Mouse (Mus musculus) neural tube, embryonic 13.5 days (tissue): ENCODE measurements around the gene Pramel1. TPM values are rescaled to one million over a fixed set of nuclear protein-coding genes. Genes with fewer than 3 reads are reported as not detected.
"Not testable (repeated sequence)": the region's sequence is repeated elsewhere in the genome, so short reads cannot be mapped to it uniquely, and the experiment has no call there.

Experiments
- ATAC-seq: fragments of 200-750 bp; cut with Nextera tagmentation; 2 replicates; pipeline ENCODE4 v1.8.0; 2017; ENCODE audit warnings: low read depth, mild to moderate bottlenecking, moderate TSS enrichment, moderate library complexity
- H3K27ac ChIP-seq: fragments of 300-500 bp; sonication (generic); replicated peaks from 2 replicates; pipeline ENCODE4 v1.5.1; 2015; ENCODE audit warnings: moderate library complexity, mild to moderate bottlenecking, inconsistent platforms
- H3K27me3 ChIP-seq: fragments of 300-500 bp; sonication (generic); 2 replicates; pipeline ENCODE4 v1.6.1; 2015; ENCODE audit warnings: mild to moderate bottlenecking, inconsistent platforms
- H3K36me3 ChIP-seq: fragments of 300-500 bp; sonication (generic); 2 replicates; pipeline ENCODE4 v1.6.1; 2015; ENCODE audit warnings: mild to moderate bottlenecking, inconsistent platforms
- H3K4me1 ChIP-seq: fragments of 300-500 bp; sonication (generic); replicated peaks from 2 replicates; pipeline ENCODE4 v1.6.1; 2015; ENCODE audit warnings: inconsistent platforms
- H3K4me2 ChIP-seq: fragments of 300-500 bp; sonication (generic); 2 replicates; pipeline ENCODE4 v1.6.1; 2015; ENCODE audit warnings: inconsistent platforms, mild to moderate bottlenecking, moderate library complexity
- H3K4me3 ChIP-seq: fragments of 300-500 bp; sonication (generic); 2 replicates; pipeline ENCODE4 v1.5.1; 2015; ENCODE audit warnings: mild to moderate bottlenecking, inconsistent platforms
- H3K9ac ChIP-seq: fragments of 300-500 bp; sonication (generic); 2 replicates; pipeline ENCODE4 v1.6.1; 2015; ENCODE audit warnings: moderate library complexity, mild to moderate bottlenecking, inconsistent platforms
- H3K9me3 ChIP-seq: fragments of 300-500 bp; sonication (generic); 2 replicates; pipeline ENCODE4 v1.6.1; 2016; ENCODE audit warnings: inconsistent platforms
- WGBS: fragments of 180-500 bp; shearing (Covaris S2); methylation state at CpG from one replicate; pipeline ENCODE4 v1.1.7; 2015; 5-methylcytosine and 5-hydroxymethylcytosine counted together
- polyA plus RNA-seq: library from polyadenylated mRNA; unstranded; fragments of >200 nt; fragmentation: Nextera tagmentation; extraction: Ambion mirVana; gene quantifications from 2 replicates; pipeline ENCODE4 v1.2.1, GENCODE M21; 2015

The Pramel1 gene
- polyA plus RNA-seq, 1 experiment from 2014 or later: not detected

DNA sequence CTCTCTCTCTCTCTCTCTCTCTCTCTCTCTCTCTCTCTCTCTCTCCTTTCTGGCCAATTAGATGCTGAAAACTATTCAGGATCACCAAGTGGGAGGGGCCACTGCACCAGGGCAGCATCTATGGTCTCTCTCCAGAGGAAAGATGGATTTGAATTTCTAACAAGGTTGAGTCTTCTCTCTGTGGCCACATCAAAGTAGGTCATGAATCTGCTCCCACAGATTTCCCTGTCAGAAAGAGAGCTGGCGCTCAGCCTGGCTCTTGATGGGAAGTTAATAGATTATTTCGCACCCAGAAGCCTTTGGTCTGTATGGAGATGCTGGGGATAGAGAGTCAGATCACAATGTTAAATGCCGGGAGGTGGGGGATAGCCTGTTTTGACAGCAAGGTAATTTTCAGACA is 12.1 kb upstream of the Pramel1 start:
- no peaks in the 10 kb centered on the region for H3K36me3 ChIP-seq
- 0 out of 2 replicates have a peak overlapping the region, but pooled peaks have one; percentile 0 for H3K9ac ChIP-seq
- no peaks in the 10 kb centered on the region for H3K27me3 ChIP-seq
- H3K27ac ChIP-seq: no peak overlapping the region
- H3K4me2 ChIP-seq: no peak overlapping the region
- WGBS: 55% methylated on average over 3 of the region's 3 CpGs
- peaks cover 16% of the 10 kb centered on the region for H3K4me1 ChIP-seq
- H3K9me3 ChIP-seq: no peaks in the 10 kb centered on the region
- no peak for ATAC-seq
- H3K4me3 ChIP-seq: no peak overlapping the region

DNA sequence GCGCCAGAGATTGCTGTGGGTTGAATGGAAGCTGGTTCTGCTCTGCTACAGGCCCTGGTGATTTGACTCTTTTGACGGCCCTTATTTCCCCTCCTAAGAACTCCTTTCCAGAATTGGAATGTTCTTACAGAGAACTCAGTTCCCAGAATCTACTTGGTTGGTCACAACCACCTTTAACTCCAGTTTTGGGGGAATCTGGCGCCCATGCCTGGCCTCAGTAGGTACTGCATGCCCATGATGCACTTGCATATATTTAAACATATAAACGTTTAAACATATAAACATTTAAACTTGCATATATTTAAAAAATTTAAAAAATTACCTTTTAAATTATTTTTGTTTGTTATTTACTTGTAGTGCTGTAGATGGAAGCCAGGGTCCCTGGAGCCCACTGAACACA is 10.6 kb upstream of the Pramel1 start:
- Histone ChIP-seq H3K27me3 (no peaks in the 10 kb centered on the region), H3K4me1 (peaks cover 16% of the 10 kb centered on the region), H3K9ac (no peak overlapping the region), H3K36me3 (no peaks in the 10 kb centered on the region), H3K4me2 (no peak overlapping the region), H3K27ac (no peak overlapping the region), H3K9me3 (no peaks in the 10 kb centered on the region), H3K4me3 (no peak overlapping the region)
- ATAC-seq: no peak
- WGBS: 47% methylated on average over 4 of the region's 4 CpGs

DNA sequence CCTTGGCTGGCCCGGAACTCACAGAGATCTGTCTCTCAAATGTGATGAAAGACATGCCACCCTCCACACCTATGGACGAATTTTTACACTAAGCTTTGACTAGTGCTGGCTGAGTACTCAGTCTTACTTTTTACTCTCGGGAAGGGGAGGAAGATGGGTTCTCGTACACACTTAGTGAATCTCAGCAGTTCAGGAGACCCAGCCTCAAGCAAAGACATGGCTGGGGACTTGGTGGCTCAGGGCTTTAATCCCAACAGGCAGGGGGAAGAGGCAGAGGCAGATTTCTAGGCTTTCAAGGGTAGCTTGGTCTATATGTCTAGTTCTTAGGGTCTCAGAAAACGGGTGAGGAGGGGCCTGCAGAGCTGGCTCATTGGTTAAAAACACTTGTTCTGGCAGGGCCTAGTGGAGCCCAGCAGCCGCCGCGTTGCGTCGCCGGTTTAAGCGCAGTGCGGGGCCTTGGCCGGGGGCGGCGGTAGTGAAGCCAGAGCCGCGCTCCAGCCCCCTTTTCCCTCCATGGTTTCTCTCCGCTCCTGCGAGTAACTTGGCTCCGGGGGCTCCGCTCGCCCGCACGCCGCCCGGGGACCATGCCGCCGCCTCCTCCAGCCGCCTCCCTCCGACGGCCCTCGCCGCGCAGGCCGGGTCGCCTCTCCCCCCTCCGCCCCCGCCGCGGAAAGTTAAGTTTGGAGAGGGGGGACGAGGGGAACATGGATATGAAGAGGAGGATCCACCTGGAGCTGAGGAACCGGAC is 5.1 kb upstream of the Pramel1 start:
- peak; percentile 88 for ATAC-seq
- Histone ChIP-seq H3K36me3 (no peaks in the 10 kb centered on the region), H3K9me3 (no peaks in the 10 kb centered on the region), H3K9ac (peak overlapping the region; percentile 60), H3K27me3 (no peaks in the 10 kb centered on the region), H3K4me3 (peak overlapping the region; percentile 38), H3K4me2 (peak overlapping the region; percentile 57), H3K4me1 (no peaks in the 10 kb centered on the region), H3K27ac (no peak overlapping the region)
- WGBS: 9% methylated on average over 37 of the region's 43 CpGs

DNA sequence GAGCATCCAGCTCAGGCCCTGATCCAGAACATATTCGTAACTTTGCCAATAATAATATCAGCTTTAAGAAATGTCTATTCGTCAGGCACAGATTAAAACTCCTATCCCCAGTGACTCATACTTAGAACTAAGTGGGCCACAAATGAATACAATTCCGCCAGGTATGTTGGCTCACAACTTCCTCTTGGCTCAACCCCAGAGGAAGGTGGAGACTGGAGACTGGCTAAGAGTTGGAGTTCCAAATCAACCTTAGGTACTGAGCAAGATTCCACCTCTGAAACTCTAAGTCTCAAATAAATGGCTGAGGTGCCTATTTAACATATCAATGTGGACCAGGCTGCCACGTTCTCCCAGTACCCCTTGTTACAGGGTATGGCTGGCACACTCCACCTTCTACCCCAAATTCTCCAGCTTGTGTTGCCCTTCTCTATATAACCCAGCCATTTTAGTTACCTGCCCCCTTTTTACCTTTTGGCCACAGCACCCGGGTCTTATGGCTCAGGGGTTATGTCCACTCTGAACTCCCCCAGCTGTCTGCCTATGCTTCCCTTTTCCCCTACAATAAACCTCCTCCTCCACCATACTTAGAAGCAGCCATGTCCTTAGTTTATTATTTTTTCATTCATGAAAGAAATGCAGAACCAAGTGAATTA is 17.5 kb downstream of the Pramel1 start:
- H3K4me3 ChIP-seq: peak overlapping the region; percentile 58
- peaks cover 26% of the 10 kb centered on the region for H3K36me3 ChIP-seq
- H3K27ac ChIP-seq: peak overlapping the region; percentile 93
- 0 out of 2 replicates have a peak, but pooled peaks cover 12% of the 10 kb centered on the region for H3K9me3 ChIP-seq
- H3K4me1 ChIP-seq: peaks cover 6% of the 10 kb centered on the region
- WGBS: 66% methylated on average over 5 of the region's 5 CpGs
- ATAC-seq: peak; percentile 21
- H3K9ac ChIP-seq: peak overlapping the region; percentile 70
- peak overlapping the region; percentile 62 for H3K4me2 ChIP-seq
- H3K27me3 ChIP-seq: no peaks in the 10 kb centered on the region

DNA sequence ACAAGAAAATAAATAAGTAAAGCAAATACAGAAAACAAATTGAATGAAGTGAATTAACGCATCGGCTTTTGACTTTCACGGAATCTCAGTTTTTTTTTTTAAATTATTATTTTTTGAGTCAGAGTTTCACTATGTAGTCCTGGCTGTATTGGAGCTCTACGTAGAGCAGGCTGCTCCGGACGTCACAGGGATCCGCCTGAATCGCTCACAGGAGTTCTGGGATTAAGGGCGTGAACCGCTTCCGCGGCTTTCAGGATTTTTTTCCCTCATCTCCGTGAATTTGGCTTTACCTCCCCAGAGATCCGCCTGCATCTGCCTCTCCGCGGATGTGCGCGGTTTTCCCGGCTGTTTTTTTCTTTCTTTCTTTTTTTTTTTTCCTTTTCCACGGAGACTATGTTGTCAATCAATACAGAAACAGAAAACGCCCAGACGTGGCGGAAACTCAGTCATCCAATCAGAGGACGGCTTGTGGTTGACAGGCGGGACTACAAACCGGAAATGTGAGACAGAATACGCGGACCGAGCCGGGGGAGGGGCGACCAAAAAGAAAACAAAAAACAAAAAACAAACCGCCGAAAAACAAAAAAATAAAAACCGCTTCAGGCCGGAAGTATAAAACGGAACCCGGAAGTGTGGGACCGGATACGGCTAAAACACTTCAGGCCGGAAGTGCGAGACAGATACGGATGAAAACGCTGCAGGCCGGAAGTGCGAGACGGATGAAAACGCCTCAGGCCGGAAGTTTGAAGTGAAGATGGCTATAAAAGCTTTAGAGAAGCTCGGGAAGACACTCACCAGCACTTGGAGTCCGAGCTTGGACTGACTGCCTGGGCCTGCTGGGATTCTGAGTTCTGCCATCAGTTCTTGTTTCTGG is 18.2 kb downstream of the Pramel1 start, which contains the start of gene Pramef8:
Gene Pramef8, plus strand, starts transcription at position 208 of the 874 bp plus-strand sequence.
- H3K36me3 ChIP-seq: peaks cover 34% of the 10 kb centered on the region
- H3K4me3 ChIP-seq: peak within 1 kb of the TSS; percentile 58
- peak; percentile 92 for ATAC-seq
- 0 out of 2 replicates have a peak, but pooled peaks cover 12% of the 10 kb centered on the region for H3K9me3 ChIP-seq
- peaks cover 6% of the 10 kb centered on the region for H3K4me1 ChIP-seq
- no peaks in the 10 kb centered on the region for H3K27me3 ChIP-seq
- peak within 1 kb of the TSS; percentile 70 for H3K9ac ChIP-seq
- peak within 1 kb of the TSS; percentile 62 for H3K4me2 ChIP-seq
- under 1% methylated on average over 50 of the region's 50 CpGs for WGBS
- H3K27ac ChIP-seq: peak within 1 kb of the TSS; percentile 93

DNA sequence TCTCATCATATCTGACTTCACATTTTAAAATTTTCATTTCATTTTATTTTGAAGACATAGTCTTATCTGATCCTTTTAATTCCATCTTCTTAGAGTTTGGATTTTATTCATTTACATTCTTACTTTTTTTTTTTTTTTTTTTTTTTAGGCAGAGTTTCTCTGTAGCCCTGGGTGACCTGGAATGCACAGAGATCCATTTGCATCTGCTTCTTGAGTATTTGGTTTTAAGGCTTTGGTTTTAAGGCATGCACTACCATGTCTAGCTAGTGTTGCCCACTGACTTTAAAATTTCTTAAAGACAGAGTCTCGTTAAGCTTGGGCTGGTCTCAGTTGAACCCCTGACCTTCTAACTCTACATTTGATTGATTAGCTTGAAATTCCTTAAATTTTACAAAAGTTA is 19.4 kb downstream of the Pramel1 start:
- WGBS: 97% methylated on average over 1 of the region's 1 CpGs
- Histone ChIP-seq H3K27me3 (no peaks in the 10 kb centered on the region), H3K4me1 (peaks cover 10% of the 10 kb centered on the region), H3K4me2 (peak overlapping the region; percentile 60), H3K9ac (no peak overlapping the region), H3K27ac (no peak overlapping the region), H3K9me3 (0 out of 2 replicates have a peak, but pooled peaks cover 12% of the 10 kb centered on the region), H3K36me3 (peaks cover 46% of the 10 kb centered on the region), H3K4me3 (no peak overlapping the region)
- ATAC-seq: no peak

DNA sequence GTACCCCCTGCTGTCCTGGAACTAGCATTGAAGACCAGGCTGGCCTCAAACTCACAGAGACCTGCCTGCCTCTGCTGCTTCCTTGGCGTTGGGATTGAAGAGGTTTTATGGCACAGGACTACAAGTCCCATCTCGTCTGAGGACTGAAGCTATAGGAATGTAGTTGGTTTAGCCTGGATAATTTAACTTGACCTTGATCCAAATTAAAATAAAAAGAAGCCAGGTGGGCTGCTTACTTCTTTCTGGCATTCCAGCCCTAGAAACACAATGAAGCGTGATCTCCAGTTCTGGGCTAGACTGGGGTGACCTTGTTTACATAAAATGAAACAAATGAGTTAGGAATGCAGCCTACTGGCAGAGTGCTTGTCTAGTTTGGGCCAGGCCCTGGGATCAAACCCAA is 19.9 kb downstream of the Pramel1 start:
- H3K4me2 ChIP-seq: no peak overlapping the region
- 95% methylated on average over 3 of the region's 3 CpGs for WGBS
- H3K4me1 ChIP-seq: peaks cover 10% of the 10 kb centered on the region
- H3K36me3 ChIP-seq: peaks cover 51% of the 10 kb centered on the region
- H3K27me3 ChIP-seq: no peaks in the 10 kb centered on the region
- no peak for ATAC-seq
- H3K9me3 ChIP-seq: 0 out of 2 replicates have a peak, but pooled peaks cover 12% of the 10 kb centered on the region
- no peak overlapping the region for H3K27ac ChIP-seq
- H3K4me3 ChIP-seq: no peak overlapping the region
- H3K9ac ChIP-seq: no peak overlapping the region

DNA sequence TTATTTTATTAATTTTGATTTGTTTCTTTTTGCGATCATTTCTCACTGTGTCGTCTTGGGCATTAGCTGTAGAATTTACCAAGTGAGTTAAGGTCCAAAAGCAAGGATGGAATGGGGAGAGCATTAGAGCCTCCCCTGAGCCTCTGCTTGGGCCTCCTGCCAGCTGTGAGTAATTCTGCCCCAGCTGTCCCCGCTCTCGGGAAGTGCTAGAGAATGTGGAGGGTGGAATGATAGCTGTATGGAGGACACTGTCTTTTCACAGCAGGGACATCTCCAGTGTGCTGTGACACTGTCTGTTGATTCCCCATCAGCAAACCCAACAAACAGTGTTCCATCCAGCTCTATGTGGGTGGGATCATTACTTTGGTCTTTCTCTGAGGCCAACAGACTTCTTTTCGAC is 32.5 kb downstream of the Pramel1 start:
- not testable (repeated sequence) for H3K4me2 ChIP-seq, H3K9ac ChIP-seq, H3K9me3 ChIP-seq, H3K4me3 ChIP-seq, H3K27ac ChIP-seq, H3K4me1 ChIP-seq, H3K27me3 ChIP-seq, ATAC-seq
- peaks cover 18% of the 10 kb centered on the region for H3K36me3 ChIP-seq
- WGBS: 70% methylated on average over 5 of the region's 5 CpGs

Other genes starting within 250 kb of the Pramel1 start
- 17.3 and 19.5 TPM in 2 replicates for gene Prdm2, start 181.4 kb upstream of the Pramel1 start, polyA plus RNA-seq
- 64.0 and 77.5 TPM in 2 replicates for gene Pdpn, start 94.9 kb upstream of the Pramel1 start, polyA plus RNA-seq
- gene Lrrc38, start 44.7 kb upstream of the Pramel1 start, polyA plus RNA-seq: 0.27 and 0.33 TPM in 2 replicates
- gene Pramef8, start 18.0 kb downstream of the Pramel1 start, polyA plus RNA-seq: 21.7 and 22.2 TPM in 2 replicates
- gene Oog4, start 55.9 kb downstream of the Pramel1 start, polyA plus RNA-seq: not detected in 2 replicates
- gene Gm13043, start 116.9 kb downstream of the Pramel1 start, polyA plus RNA-seq: not detected in 2 replicates
- gene Gm13040, start 141.5 kb downstream of the Pramel1 start, polyA plus RNA-seq: not detected in 2 replicates
- not detected in 2 replicates for gene BC080695, start 157.3 kb downstream of the Pramel1 start, polyA plus RNA-seq
- gene Gm13057, start 157.3 kb downstream of the Pramel1 start, polyA plus RNA-seq: not detected in 2 replicates
- not detected in 2 replicates for gene Gm13083, start 220.6 kb downstream of the Pramel1 start, polyA plus RNA-seq